Mouse (Mus musculus): Measurements from ENCODE around the gene Cdk4. TPM values are rescaled to one million over a fixed set of nuclear protein-coding genes. Genes with fewer than 3 reads are reported as not detected.

Gene Cdk4
- total and polyA plus RNA-seq, 2 experiments from 2014 or later = 392 to 457 TPM

- no peaks in the 10 kb centered on the region for H3K9me3 ChIP-seq (replicated peaks; ENCODE audit: control insufficient read depth, low read length)
- H3K36me3 ChIP-seq (replicated peaks; ENCODE audit: control insufficient read depth, insufficient read depth, low read length) = no peaks in the 10 kb centered on the region
- no peak for DNase-seq (ENCODE audit: low spot score)
- no peak overlapping the region for H3K9ac ChIP-seq (replicated peaks; ENCODE audit: low read depth, low read length)
- peaks cover 80% of the 10 kb centered on the region for H3K27me3 ChIP-seq (ENCODE audit: control insufficient read depth, insufficient read depth, low read length)
- H3K4me2 ChIP-seq (ENCODE audit: low read depth, low read length) = no peak overlapping the region; the same call in 1 of the 2 replicates
- no peak overlapping the region for H3K27ac ChIP-seq (ENCODE audit: low read depth)
- no peaks in the 10 kb centered on the region for H3K4me1 ChIP-seq (ENCODE audit: control insufficient read depth, insufficient read depth)
- no peak for TF ChIP-seq EP300 (IDR thresholded peaks at IDR 0.05; ENCODE audit: low read depth)
- no peak for TF ChIP-seq CTCF (IDR thresholded peaks at IDR 0.05; ENCODE audit: low read depth)
- ATAC-seq (ENCODE audit: insufficient read depth, low read depth) = no peak
- 9% methylated on average over 12 of the region's 12 CpGs for WGBS
- peak overlapping the region; percentile 45; the same call in 1 of the 2 replicates for H3K4me3 ChIP-seq (ENCODE audit: low read depth, low read length)
Observed at GRCm38 (mm10) chr10:127078001-127078676, 14.8 kb downstream of the Cdk4 start.

- no peak for DNase-seq (ENCODE audit: low spot score)
Observed at GRCm38 (mm10) chr10:127078677-127079575, 15.6 kb downstream of the Cdk4 start.

GRCm38 (mm10) chr10:127079665-127080391 is 16.5 kb downstream of the Cdk4 start:
- Histone ChIP-seq H3K36me3 (replicated peaks; ENCODE audit: control insufficient read depth, insufficient read depth, low read length) (no peaks in the 10 kb centered on the region), H3K9me3 (replicated peaks; ENCODE audit: control insufficient read depth, low read length) (no peaks in the 10 kb centered on the region), H3K4me3 (ENCODE audit: low read depth, low read length) (peak overlapping the region; percentile 45), H3K4me2 (ENCODE audit: low read depth, low read length) (peak overlapping the region; percentile 65), H3K27me3 (ENCODE audit: control insufficient read depth, insufficient read depth, low read length) (peaks cover 89% of the 10 kb centered on the region), H3K27ac (ENCODE audit: low read depth) (no peak overlapping the region), H3K4me1 (ENCODE audit: control insufficient read depth, insufficient read depth) (no peaks in the 10 kb centered on the region), H3K9ac (replicated peaks; ENCODE audit: low read depth, low read length) (0 out of 2 replicates have a peak overlapping the region, but pooled peaks have one; percentile 25)
- TF ChIP-seq EP300 (IDR thresholded peaks at IDR 0.05; ENCODE audit: low read depth) = no peak
- TF ChIP-seq CTCF (IDR thresholded peaks at IDR 0.05; ENCODE audit: low read depth) = no peak
- 7% methylated on average over 46 of the region's 70 CpGs for WGBS
- ATAC-seq (ENCODE audit: insufficient read depth, low read depth) (no peak), DNase-seq (ENCODE audit: low spot score) (no peak)

More at GRCm38 (mm10) chr10:127078677-127079575, 15.6 kb downstream of the Cdk4 start:
- H3K9ac ChIP-seq (replicated peaks; ENCODE audit: low read depth, low read length) = 0 out of 2 replicates have a peak overlapping the region, but pooled peaks have one; percentile 25
- H3K4me3 ChIP-seq (ENCODE audit: low read depth, low read length) = peak overlapping the region; percentile 45
- H3K9me3 ChIP-seq (replicated peaks; ENCODE audit: control insufficient read depth, low read length) = no peaks in the 10 kb centered on the region
- no peak overlapping the region for H3K27ac ChIP-seq (ENCODE audit: low read depth)
- no peak for TF ChIP-seq EP300 (IDR thresholded peaks at IDR 0.05; ENCODE audit: low read depth)
- TF ChIP-seq CTCF (IDR thresholded peaks at IDR 0.05; ENCODE audit: low read depth) = no peak
- H3K4me2 ChIP-seq (ENCODE audit: low read depth, low read length) = peak overlapping the region; percentile 65
- ATAC-seq (ENCODE audit: insufficient read depth, low read depth) = no peak; the same call in 1 of the 2 replicates
- H3K36me3 ChIP-seq (replicated peaks; ENCODE audit: control insufficient read depth, insufficient read depth, low read length) = no peaks in the 10 kb centered on the region
- peaks cover 86% of the 10 kb centered on the region for H3K27me3 ChIP-seq (ENCODE audit: control insufficient read depth, insufficient read depth, low read length)
- no peaks in the 10 kb centered on the region for H3K4me1 ChIP-seq (ENCODE audit: control insufficient read depth, insufficient read depth)
- WGBS = 5% methylated on average over 29 of the region's 49 CpGs

- TF ChIP-seq EP300 (IDR thresholded peaks at IDR 0.05; ENCODE audit: low read depth) = no peak
- no peak for TF ChIP-seq CTCF (IDR thresholded peaks at IDR 0.05; ENCODE audit: low read depth)
- DNase-seq (ENCODE audit: low spot score) = no peak
- Histone ChIP-seq H3K27ac (ENCODE audit: low read depth) (no peak overlapping the region), H3K9ac (replicated peaks; ENCODE audit: low read depth, low read length) (no peak overlapping the region), H3K36me3 (replicated peaks; ENCODE audit: control insufficient read depth, insufficient read depth, low read length) (no peaks in the 10 kb centered on the region), H3K27me3 (ENCODE audit: control insufficient read depth, insufficient read depth, low read length) (peaks cover 83% of the 10 kb centered on the region), H3K4me3 (ENCODE audit: low read depth, low read length) (peak overlapping the region; percentile 45), H3K4me1 (ENCODE audit: control insufficient read depth, insufficient read depth) (no peaks in the 10 kb centered on the region), H3K9me3 (replicated peaks; ENCODE audit: control insufficient read depth, low read length) (no peaks in the 10 kb centered on the region), H3K4me2 (ENCODE audit: low read depth, low read length) (peak overlapping the region; percentile 57)
- WGBS = 5% methylated on average over 47 of the region's 48 CpGs
- ATAC-seq (ENCODE audit: insufficient read depth, low read depth) = no peak
Observed at GRCm38 (mm10) chr10:127080901-127081780, 17.8 kb downstream of the Cdk4 start.

Measured in heart, postnatal 0 days (tissue).